Mouse (Mus musculus): Measurements from ENCODE around the gene Antxr1. TPM values are rescaled to one million over a fixed set of nuclear protein-coding genes. Genes with fewer than 3 reads are reported as not detected.

Gene Antxr1
- polyA plus RNA-seq, 1 experiment, result not detected

GRCm38 (mm10) chr6:87230041-87230440 lies 105.6 kb downstream of the Antxr1 start:
- no peak for TF ChIP-seq GATA1 (IDR thresholded peaks at IDR 0.05; ENCODE audit: low read length)

GRCm38 (mm10) chr6:87227940-87228339 lies 107.7 kb downstream of the Antxr1 start:
- TF ChIP-seq GATA1 (IDR thresholded peaks at IDR 0.05; ENCODE audit: low read length), result no peak

GRCm38 (mm10) chr6:87226315-87226714 lies 109.3 kb downstream of the Antxr1 start:
- no peak for TF ChIP-seq GATA1 (IDR thresholded peaks at IDR 0.05; ENCODE audit: low read length)

GRCm38 (mm10) chr6:87225286-87225685 lies 110.3 kb downstream of the Antxr1 start:
- TF ChIP-seq GATA1 (IDR thresholded peaks at IDR 0.05; ENCODE audit: low read length), result no peak

GRCm38 (mm10) chr6:87222854-87223631 lies 112.6 kb downstream of the Antxr1 start:
- TF ChIP-seq GATA1 (IDR thresholded peaks at IDR 0.05; ENCODE audit: low read length), result no peak

DNA sequence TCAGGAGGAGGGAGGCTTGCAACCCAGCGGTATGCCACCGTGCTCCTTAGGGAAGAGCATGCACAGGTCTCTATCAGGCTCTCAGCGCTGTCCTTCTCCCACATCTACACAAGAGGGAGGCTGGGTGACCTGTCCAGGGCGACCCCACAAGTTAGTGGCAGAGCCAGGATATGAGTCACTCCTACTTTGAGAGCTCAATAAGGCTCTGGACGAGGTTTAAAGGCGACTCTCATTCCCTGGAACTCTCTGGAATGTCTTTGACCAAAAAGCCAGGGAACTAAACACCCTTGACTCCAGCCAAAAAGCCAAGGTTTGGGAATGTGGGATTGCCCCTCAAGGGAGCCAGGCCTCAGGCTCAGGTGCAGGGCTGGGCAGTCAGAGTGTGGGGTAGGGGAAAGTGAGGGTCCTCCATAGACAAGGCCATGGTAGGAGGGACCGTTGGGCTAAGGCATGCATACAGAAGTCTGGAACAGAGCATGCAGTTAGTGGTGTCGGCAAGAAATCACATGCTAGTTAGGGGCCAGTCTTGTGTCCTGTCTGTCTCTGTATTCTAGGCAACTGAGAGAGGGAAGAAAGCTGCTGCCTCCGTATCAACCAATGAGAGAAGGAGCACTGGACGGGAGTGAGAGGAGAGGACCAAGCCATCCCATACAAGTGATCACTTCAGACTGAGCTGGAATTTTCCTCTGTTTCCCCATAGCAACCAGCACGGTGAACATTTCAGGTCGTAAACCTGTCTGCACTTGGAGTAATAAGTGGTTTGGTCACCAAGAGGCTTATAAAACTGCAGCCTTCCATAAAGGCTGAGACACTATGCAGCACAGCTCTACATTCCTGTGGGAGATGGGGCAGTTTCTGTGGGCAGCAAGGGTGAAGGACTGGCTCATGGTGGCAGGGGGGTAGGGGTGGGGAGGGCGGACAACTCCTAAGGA lies 116.3 kb downstream of the Antxr1 start:
- TF ChIP-seq GATA1 (IDR thresholded peaks at IDR 0.05; ENCODE audit: low read length), result no peak

DNA sequence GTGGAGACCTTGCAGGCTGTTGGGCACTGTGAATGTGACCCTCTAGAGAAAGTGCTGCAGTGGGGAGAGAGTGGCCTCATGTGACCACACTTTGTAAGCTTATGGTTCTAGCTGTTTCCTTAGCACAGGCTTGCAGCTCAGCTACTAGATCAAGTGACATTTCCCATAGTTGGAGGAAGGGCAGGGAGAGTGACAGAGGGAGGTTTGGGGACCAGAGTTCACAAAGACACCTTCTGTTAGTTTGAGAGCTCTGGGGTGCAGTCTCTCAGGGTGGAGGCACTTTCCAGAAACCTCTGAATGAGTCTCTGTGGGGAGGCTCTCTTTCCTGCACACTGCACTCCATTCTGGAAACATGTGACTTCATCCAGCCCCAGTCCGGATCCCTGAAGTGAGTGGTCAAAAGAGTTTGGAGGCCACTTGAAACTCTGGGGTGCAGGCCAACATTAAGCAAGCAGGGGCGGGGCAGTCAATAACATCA lies 119.5 kb downstream of the Antxr1 start:
- no peak for TF ChIP-seq GATA1 (IDR thresholded peaks at IDR 0.05; ENCODE audit: low read length)

- no peak for TF ChIP-seq GATA1 (IDR thresholded peaks at IDR 0.05; ENCODE audit: low read length)
These were observed 122.4 kb downstream of the Antxr1 start for GRCm38 (mm10) chr6:87213262-87213661.

DNA sequence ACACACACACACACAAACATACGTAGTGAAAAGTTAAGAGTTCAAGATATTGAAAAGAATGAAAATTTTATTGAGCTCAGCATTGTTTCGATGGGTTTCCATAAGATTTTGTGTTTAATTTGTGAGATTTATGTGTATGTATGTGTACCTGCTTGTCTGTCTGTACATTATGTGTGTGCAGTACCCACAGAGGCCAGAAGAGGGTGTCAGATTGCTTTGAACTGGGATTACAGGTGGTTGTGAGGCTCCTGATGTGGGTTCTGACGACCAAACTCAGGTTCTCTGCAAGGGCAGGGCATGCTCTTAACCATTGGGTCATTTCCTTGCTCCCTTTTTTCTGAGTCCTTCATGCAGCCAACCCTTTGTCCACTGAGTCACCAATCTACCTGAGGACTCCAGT lies 124.1 kb downstream of the Antxr1 start:
- TF ChIP-seq GATA1 (IDR thresholded peaks at IDR 0.05; ENCODE audit: low read length), result no peak

GRCm38 (mm10) chr6:87207373-87207982 lies 128.1 kb downstream of the Antxr1 start:
- no peak for TF ChIP-seq GATA1 (IDR thresholded peaks at IDR 0.05; ENCODE audit: low read length)

DNA sequence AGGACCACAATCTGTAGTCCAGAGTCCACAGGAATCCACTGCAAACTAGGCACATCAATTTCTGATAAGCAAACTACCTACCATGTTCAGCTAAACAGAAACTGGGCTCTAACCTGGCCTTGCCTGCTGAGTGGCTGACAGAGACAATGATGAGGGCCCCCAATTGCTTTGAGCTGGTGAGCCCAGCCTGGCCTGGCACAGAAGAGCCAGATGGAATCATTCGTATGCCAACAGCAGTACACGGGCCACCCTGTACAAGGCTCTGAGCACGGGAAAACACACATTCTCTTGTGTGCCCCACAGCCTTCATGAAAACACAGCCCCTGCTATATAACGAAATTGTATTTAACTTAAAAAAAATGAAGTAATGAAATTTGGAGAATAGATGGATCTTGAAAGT lies 128.8 kb downstream of the Antxr1 start:
- no peak for TF ChIP-seq GATA1 (IDR thresholded peaks at IDR 0.05; ENCODE audit: low read length)

DNA sequence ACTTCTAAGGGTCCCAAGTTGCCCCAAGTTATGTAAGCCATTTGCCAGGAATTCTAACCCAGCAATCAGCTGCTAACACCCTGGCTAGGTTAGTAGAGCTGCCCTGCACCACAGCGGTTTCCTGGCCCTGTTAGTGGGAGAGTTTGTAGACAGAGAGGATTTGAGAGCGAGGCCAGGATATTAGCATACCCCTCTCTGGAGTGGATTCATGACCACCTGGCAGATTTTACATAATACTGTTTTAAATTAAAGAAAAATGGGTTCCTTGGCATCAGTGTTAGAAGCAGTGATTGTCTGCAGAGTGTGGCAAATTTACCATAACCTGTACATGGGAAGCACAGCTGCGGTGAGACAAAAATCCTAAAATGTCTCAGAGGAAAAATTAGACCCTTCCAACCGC lies 132.2 kb downstream of the Antxr1 start:
- TF ChIP-seq GATA1 (IDR thresholded peaks at IDR 0.05; ENCODE audit: low read length), result no peak

GRCm38 (mm10) chr6:87203065-87203464 lies 132.6 kb downstream of the Antxr1 start:
- TF ChIP-seq GATA1 (IDR thresholded peaks at IDR 0.05; ENCODE audit: low read length), result no peak

- TF ChIP-seq GATA1 (IDR thresholded peaks at IDR 0.05; ENCODE audit: low read length), result no peak
These were observed 133.5 kb downstream of the Antxr1 start for GRCm38 (mm10) chr6:87202048-87202605.

- TF ChIP-seq GATA1 (IDR thresholded peaks at IDR 0.05; ENCODE audit: low read length), result no peak
These were observed 145.9 kb downstream of the Antxr1 start for GRCm38 (mm10) chr6:87189755-87190154.
